Mouse (Mus musculus) midbrain, embryonic 16.5 days (tissue): ENCODE measurements around the gene Dclk2. TPM values are rescaled to one million over a fixed set of nuclear protein-coding genes. Genes with fewer than 3 reads are reported as not detected.

ENCODE experiments used
- ATAC-seq: fragments of 200-750 bp; cut with Nextera tagmentation; 2 replicates; pipeline ENCODE4 v1.8.0; 2017; ENCODE audit warnings: moderate TSS enrichment
- H3K27ac ChIP-seq: fragments of 300-500 bp; sonication (generic); 2 replicates; pipeline ENCODE4 v1.5.1; 2014; ENCODE audit warnings: mild to moderate bottlenecking, low read length, mixed read lengths
- H3K27me3 ChIP-seq: fragments of 300-500 bp; sonication (generic); 2 replicates; pipeline ENCODE4 v1.6.1; 2014; ENCODE audit warnings: low read depth, low read length, mixed read lengths; ENCODE audit not compliant: control insufficient read depth, insufficient read depth
- H3K36me3 ChIP-seq: fragments of 300-500 bp; sonication (generic); 2 replicates; pipeline ENCODE4 v1.6.1; 2014; ENCODE audit warnings: mild to moderate bottlenecking, low read length, moderate library complexity, mixed read lengths; ENCODE audit not compliant: control insufficient read depth, insufficient read depth
- H3K4me1 ChIP-seq: fragments of 300-500 bp; sonication (generic); 2 replicates; pipeline ENCODE4 v1.6.1; 2014; ENCODE audit warnings: mild to moderate bottlenecking, low read length, mixed read lengths; ENCODE audit not compliant: control insufficient read depth, insufficient read depth
- H3K4me2 ChIP-seq: fragments of 300-500 bp; sonication (generic); 2 replicates; pipeline ENCODE4 v1.6.1; 2014; ENCODE audit warnings: mild to moderate bottlenecking, low read length, mixed read lengths
- H3K4me3 ChIP-seq: fragments of 300-500 bp; sonication (generic); 2 replicates; pipeline ENCODE4 v1.5.1; 2014; ENCODE audit warnings: low read depth, mild to moderate bottlenecking, low read length, moderate library complexity, mixed read lengths
- H3K9ac ChIP-seq: fragments of 300-500 bp; sonication (generic); 2 replicates; pipeline ENCODE4 v1.6.1; 2014; ENCODE audit warnings: low read depth, low read length, mixed read lengths
- H3K9me3 ChIP-seq: fragments of 300-500 bp; sonication (generic); replicated peaks from 2 replicates; pipeline ENCODE4 v1.6.1; 2014; ENCODE audit warnings: mild to moderate bottlenecking, low read length, mixed read lengths; ENCODE audit not compliant: control insufficient read depth, poor library complexity, severe bottlenecking
- WGBS: fragments of 180-500 bp; shearing (Covaris S2); extraction: QIAGEN DNeasy Blood & Tissue Kit; methylation state at CpG from one replicate; pipeline ENCODE4 v1.1.7; 2014; 5-methylcytosine and 5-hydroxymethylcytosine counted together
- polyA plus RNA-seq: library from polyadenylated mRNA; unstranded; fragments of >200 nt; fragmentation: Nextera tagmentation; extraction: Ambion mirVana; gene quantifications from 2 replicates; pipeline ENCODE4 v1.2.1, GENCODE M21; 2015

Dclk2 gene
- polyA plus RNA-seq, 1 experiment from 2014 or later, result 85.0 TPM

GRCm38 (mm10) chr3:86759383-86759782, 161.3 kb downstream of the Dclk2 start:
- Histone ChIP-seq H3K27ac (no peak overlapping the region), H3K36me3 (no peaks in the 10 kb centered on the region), H3K9ac (no peak overlapping the region), H3K4me3 (no peak overlapping the region), H3K4me1 (peaks cover 5% of the 10 kb centered on the region; the same call in 1 of the 2 replicates), H3K27me3 (no peaks in the 10 kb centered on the region), H3K4me2 (peak overlapping the region; percentile 20; the same call in 1 of the 2 replicates), H3K9me3 (no peaks in the 10 kb centered on the region)
- ATAC-seq, result no peak
- WGBS, result 64% methylated on average over 1 of the region's 1 CpGs

GRCm38 (mm10) chr3:86758727-86759126, 161.9 kb downstream of the Dclk2 start:
- WGBS, result 67% methylated on average over 6 of the region's 6 CpGs
- Histone ChIP-seq H3K4me2 (peak overlapping the region; percentile 29), H3K27ac (no peak overlapping the region), H3K9ac (no peak overlapping the region), H3K4me3 (no peak overlapping the region), H3K36me3 (no peaks in the 10 kb centered on the region), H3K9me3 (no peaks in the 10 kb centered on the region), H3K27me3 (no peaks in the 10 kb centered on the region), H3K4me1 (peaks cover 5% of the 10 kb centered on the region; the same call in 1 of the 2 replicates)
- ATAC-seq, result no peak

GRCm38 (mm10) chr3:86756548-86756947, 164.1 kb downstream of the Dclk2 start:
- 85% methylated on average over 1 of the region's 1 CpGs for WGBS
- peaks cover 5% of the 10 kb centered on the region; the same call in 1 of the 2 replicates for H3K4me1 ChIP-seq

GRCm38 (mm10) chr3:86754595-86755557, 165.8 kb downstream of the Dclk2 start:
- 50% methylated on average over 14 of the region's 14 CpGs for WGBS
- no peak overlapping the region for H3K4me3 ChIP-seq
- no peaks in the 10 kb centered on the region for H3K9me3 ChIP-seq
- H3K4me2 ChIP-seq, result peak overlapping the region; percentile 4; the same call in 1 of the 2 replicates
- ATAC-seq, result peak; percentile 57
- peaks cover 12% of the 10 kb centered on the region for H3K4me1 ChIP-seq
- no peaks in the 10 kb centered on the region for H3K36me3 ChIP-seq
- H3K9ac ChIP-seq, result 0 out of 2 replicates have a peak overlapping the region, but pooled peaks have one; percentile 18
- H3K27ac ChIP-seq, result peak overlapping the region; percentile 10
- no peaks in the 10 kb centered on the region for H3K27me3 ChIP-seq

More at GRCm38 (mm10) chr3:86756548-86756947, 164.1 kb downstream of the Dclk2 start:
- no peaks in the 10 kb centered on the region for H3K36me3 ChIP-seq
- no peak overlapping the region for H3K9ac ChIP-seq
- ATAC-seq, result no peak
- H3K4me2 ChIP-seq, result no peak overlapping the region
- H3K27me3 ChIP-seq, result no peaks in the 10 kb centered on the region
- no peaks in the 10 kb centered on the region for H3K9me3 ChIP-seq
- H3K4me3 ChIP-seq, result no peak overlapping the region
- no peak overlapping the region for H3K27ac ChIP-seq

GRCm38 (mm10) chr3:86754178-86754577, 166.5 kb downstream of the Dclk2 start:
- no peak overlapping the region for H3K9ac ChIP-seq
- WGBS, result 60% methylated on average over 6 of the region's 6 CpGs
- H3K27ac ChIP-seq, result peak overlapping the region; percentile 10
- H3K27me3 ChIP-seq, result no peaks in the 10 kb centered on the region
- no peak overlapping the region for H3K4me3 ChIP-seq
- H3K4me2 ChIP-seq, result no peak overlapping the region
- H3K4me1 ChIP-seq, result peaks cover 12% of the 10 kb centered on the region
- ATAC-seq, result no peak
- no peaks in the 10 kb centered on the region for H3K36me3 ChIP-seq
- H3K9me3 ChIP-seq, result no peaks in the 10 kb centered on the region

- no peaks in the 10 kb centered on the region for H3K9me3 ChIP-seq
- no peaks in the 10 kb centered on the region for H3K36me3 ChIP-seq
- H3K9ac ChIP-seq, result peak overlapping the region; percentile 35; the same call in 1 of the 2 replicates
- H3K4me1 ChIP-seq, result peaks cover 20% of the 10 kb centered on the region
- 18% methylated on average over 7 of the region's 7 CpGs for WGBS
- ATAC-seq, result peak; percentile 48; the same call in 1 of the 2 replicates
- no peak overlapping the region for H3K4me3 ChIP-seq
- peak overlapping the region; percentile 37 for H3K4me2 ChIP-seq
- no peaks in the 10 kb centered on the region for H3K27me3 ChIP-seq
- H3K27ac ChIP-seq, result peak overlapping the region; percentile 59
These were observed 170.0 kb downstream of the Dclk2 start for GRCm38 (mm10) chr3:86750652-86751051.

- peak; percentile 71; the same call in 1 of the 2 replicates for ATAC-seq
- 21% methylated on average over 10 of the region's 10 CpGs for WGBS
- H3K27me3 ChIP-seq, result no peaks in the 10 kb centered on the region
- H3K4me1 ChIP-seq, result peaks cover 18% of the 10 kb centered on the region
- H3K27ac ChIP-seq, result peak overlapping the region; percentile 76
- H3K36me3 ChIP-seq, result no peaks in the 10 kb centered on the region
- H3K9ac ChIP-seq, result no peak overlapping the region
- H3K9me3 ChIP-seq, result no peaks in the 10 kb centered on the region
- H3K4me2 ChIP-seq, result peak overlapping the region; percentile 2
- no peak overlapping the region for H3K4me3 ChIP-seq
These were observed 174.7 kb downstream of the Dclk2 start for GRCm38 (mm10) chr3:86745769-86746512.

- H3K4me1 ChIP-seq, result peaks cover 12% of the 10 kb centered on the region
- 41% methylated on average over 4 of the region's 4 CpGs for WGBS
- no peaks in the 10 kb centered on the region for H3K9me3 ChIP-seq
- no peak overlapping the region for H3K4me2 ChIP-seq
- H3K4me3 ChIP-seq, result no peak overlapping the region
- peak overlapping the region; percentile 76 for H3K27ac ChIP-seq
- ATAC-seq, result no peak
- no peaks in the 10 kb centered on the region for H3K36me3 ChIP-seq
- H3K9ac ChIP-seq, result no peak overlapping the region
- no peaks in the 10 kb centered on the region for H3K27me3 ChIP-seq
These were observed 175.3 kb downstream of the Dclk2 start for GRCm38 (mm10) chr3:86745348-86745747.
